Mouse (Mus musculus): ENCODE measurements around the gene Hoxb6. TPM values are rescaled to one million over a fixed set of nuclear protein-coding genes. Genes with fewer than 3 reads are reported as not detected.

The Hoxb6 gene
- polyA plus RNA-seq, 1 experiment from 2014 or later, result 66.7 TPM

DNA sequence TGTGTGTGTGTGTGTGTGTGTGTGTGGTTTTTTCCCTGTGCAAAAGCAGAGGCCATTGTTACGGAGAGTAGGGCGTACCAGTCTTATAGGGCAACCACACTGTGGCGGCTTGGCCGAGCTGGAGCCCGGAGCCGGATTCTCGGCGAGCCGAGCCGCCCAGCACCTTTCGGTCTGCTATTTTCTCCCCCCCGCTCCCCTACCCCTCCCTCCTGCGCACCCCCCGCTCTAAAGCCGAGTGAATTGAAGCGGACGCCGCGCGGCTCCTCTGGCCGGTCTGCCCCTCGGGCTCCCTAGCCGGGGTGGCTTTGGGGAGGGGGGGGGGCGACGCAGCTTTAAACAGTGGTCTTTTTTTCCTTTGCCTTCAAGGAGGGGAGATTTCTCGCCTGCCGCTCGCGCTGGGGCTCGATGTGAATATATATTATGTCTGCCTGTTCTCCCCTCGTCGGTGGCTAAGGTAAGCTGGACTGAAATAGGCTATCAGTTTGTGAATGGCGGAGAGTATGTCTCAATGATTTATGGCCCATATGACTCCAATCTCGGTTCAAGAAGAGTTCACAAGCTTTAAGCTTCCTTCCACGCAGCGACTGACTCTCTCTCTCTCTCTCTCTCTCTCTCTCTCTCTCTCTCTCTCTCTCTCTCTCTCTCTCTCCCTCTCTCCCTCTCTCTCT, 48.6 kb downstream of the Hoxb6 start:
- Histone ChIP-seq H3K36me3 (no peaks in the 10 kb centered on the region), H3K27me3 (peaks cover 37% of the 10 kb centered on the region), H3K4me3 (peak overlapping the region; percentile 43), H3K27ac (replicated peaks) (peak overlapping the region; percentile 96), H3K4me2 (peak overlapping the region; percentile 59), H3K4me1 (replicated peaks) (peaks cover 56% of the 10 kb centered on the region), H3K9me3 (no peaks in the 10 kb centered on the region), H3K9ac (peak overlapping the region; percentile 60)
- peak; percentile 61 for ATAC-seq (ENCODE audit: low FRiP score, low read depth)
- WGBS, result under 1% methylated on average over 29 of the region's 36 CpGs

DNA sequence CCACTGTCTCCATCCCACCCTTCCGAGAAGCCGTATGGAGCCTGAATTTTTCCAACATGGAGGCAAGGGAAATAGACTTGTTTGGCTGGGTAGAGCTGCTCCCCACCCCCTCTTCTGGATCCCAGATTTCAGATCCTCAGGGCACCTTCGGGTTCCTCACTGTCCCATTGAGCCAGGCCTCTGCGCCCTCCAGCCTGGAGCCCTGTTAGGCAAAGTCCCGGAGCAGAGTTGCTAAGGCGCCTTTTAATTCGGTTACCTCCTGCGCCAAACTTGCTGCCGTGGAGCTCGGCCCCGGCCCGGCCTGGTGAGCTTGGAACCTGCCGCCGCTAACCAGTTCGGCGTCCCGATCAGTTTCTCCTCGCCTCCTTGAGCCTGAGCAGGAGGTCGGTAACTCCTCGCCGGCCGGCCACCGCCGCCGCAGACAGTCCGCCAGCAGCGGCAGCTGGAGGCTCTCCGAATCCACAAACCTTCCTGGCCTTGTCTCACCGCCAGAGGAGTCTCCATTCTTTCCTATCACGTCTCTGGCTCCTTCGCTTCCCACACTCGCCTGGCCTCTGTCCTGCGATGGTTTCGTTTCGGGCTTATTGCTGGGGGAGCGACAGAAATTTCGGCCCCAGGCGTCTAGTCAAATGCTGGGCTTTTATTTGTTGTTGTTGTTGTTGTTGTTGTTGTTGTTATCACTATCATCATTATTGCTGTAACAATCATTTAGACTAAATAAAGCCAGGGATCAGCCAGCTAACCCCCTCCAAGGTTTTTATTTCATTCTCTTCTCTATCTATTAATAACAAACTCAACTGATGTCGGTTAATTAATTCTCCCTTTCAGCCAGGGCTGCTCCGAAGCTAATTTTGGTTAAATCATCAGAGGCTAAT, 49.7 kb downstream of the Hoxb6 start:
- ATAC-seq (ENCODE audit: low FRiP score, low read depth), result no peak
- Histone ChIP-seq H3K9ac (peak overlapping the region; percentile 63), H3K27me3 (peaks cover 34% of the 10 kb centered on the region), H3K4me1 (replicated peaks) (peaks cover 58% of the 10 kb centered on the region), H3K9me3 (no peaks in the 10 kb centered on the region), H3K27ac (replicated peaks) (peak overlapping the region; percentile 96), H3K4me2 (peak overlapping the region; percentile 59), H3K36me3 (no peaks in the 10 kb centered on the region), H3K4me3 (peak overlapping the region; percentile 43)
- under 1% methylated on average over 40 of the region's 40 CpGs for WGBS

DNA sequence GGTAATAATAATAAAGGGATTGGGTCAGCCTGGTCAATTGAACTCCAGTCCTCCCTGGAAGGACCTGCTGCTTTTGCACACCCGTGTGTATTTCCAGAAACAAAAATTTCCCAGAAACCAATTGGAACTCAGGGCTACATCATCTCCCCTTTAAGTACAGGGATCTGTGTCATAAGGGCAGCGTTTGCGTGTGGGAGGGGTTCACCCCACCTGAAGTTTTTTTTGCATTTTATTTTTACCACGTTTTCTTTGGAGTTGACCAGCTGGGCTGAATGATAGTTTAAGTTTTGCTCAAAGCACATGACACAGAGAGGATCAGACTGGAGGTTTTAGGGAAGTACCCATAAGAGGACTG, 50.3 kb downstream of the Hoxb6 start:
- Histone ChIP-seq H3K4me2 (peak overlapping the region; percentile 59), H3K4me3 (peak overlapping the region; percentile 43), H3K9me3 (no peaks in the 10 kb centered on the region), H3K36me3 (no peaks in the 10 kb centered on the region), H3K27me3 (peaks cover 29% of the 10 kb centered on the region), H3K27ac (replicated peaks) (peak overlapping the region; percentile 96), H3K4me1 (replicated peaks) (peaks cover 61% of the 10 kb centered on the region), H3K9ac (peak overlapping the region; percentile 63)
- ATAC-seq (ENCODE audit: low FRiP score, low read depth), result no peak
- 4% methylated on average over 4 of the region's 4 CpGs for WGBS

DNA sequence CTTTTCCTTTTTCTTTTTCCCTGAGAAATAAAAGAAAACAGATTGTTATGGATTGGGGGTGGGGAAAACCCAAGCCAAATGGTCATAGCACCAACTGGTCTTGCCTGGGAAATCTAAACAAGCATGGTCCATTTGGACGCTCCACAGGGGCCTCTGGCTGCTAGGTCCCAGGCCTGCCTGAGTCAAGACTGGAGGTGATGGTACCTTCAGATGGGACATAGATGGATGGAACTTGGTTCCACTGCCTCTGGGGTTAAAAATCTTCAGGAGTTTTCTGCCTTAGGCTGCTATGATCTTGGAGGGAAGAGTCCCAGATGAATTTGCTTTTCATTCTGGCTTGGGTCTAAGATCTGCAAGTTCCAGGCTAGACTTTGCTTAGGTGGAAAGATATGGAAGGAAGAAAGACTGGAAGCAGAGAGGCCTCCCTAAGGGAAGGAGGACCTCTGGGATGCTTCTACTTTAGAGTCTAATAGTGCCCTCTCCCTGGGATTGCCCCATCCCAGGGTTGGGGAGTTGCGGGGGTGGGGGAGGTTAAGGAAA, 51.0 kb downstream of the Hoxb6 start:
- no peaks in the 10 kb centered on the region for H3K36me3 ChIP-seq
- peak overlapping the region; percentile 59 for H3K4me2 ChIP-seq
- H3K9ac ChIP-seq, result peak overlapping the region; percentile 63
- peaks cover 61% of the 10 kb centered on the region for H3K4me1 ChIP-seq (replicated peaks)
- 7% methylated on average over 2 of the region's 2 CpGs for WGBS
- peaks cover 25% of the 10 kb centered on the region for H3K27me3 ChIP-seq
- ATAC-seq (ENCODE audit: low FRiP score, low read depth), result no peak
- H3K27ac ChIP-seq (replicated peaks), result peak overlapping the region; percentile 96
- H3K9me3 ChIP-seq, result no peaks in the 10 kb centered on the region
- peak overlapping the region; percentile 43 for H3K4me3 ChIP-seq

DNA sequence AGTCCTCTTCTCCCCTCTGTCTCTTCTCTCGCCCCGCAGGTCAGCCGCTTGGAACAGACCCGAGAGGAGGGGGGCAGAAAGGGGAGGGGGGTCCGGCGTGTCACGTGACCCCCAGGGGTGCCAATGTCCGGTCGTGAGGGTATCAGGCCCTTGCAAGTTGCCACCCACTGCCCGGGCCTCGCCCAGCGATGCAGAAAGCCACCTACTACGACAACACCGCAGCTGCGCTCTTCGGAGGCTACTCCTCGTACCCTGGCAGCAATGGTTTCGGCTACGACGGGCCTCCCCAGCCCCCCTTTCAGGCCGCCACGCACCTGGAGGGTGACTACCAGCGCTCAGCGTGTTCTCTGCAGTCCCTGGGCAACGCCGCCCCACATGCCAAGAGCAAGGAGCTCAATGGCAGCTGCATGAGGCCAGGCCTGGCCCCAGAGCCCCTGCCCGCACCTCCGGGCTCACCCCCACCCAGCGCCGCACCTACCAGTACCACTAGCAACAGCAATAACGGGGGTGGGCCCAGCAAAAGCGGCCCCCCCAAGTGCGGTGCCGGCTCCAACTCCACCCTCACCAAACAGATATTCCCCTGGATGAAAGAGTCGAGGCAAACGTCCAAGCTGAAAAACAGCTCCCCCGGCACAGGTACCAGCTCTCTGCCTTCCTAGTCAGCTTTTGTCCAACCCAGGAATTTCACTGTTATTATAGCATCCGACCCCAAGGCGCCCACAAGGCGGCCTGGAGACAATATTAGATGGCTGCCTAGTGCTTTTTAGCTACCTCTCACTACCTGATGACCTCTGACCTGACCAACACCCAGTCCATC, 52.0 kb downstream of the Hoxb6 start:
- Histone ChIP-seq H3K4me3 (peak overlapping the region; percentile 43), H3K36me3 (no peaks in the 10 kb centered on the region), H3K4me1 (replicated peaks) (peaks cover 59% of the 10 kb centered on the region), H3K9ac (peak overlapping the region; percentile 63), H3K4me2 (peak overlapping the region; percentile 59), H3K27me3 (peaks cover 20% of the 10 kb centered on the region), H3K9me3 (no peaks in the 10 kb centered on the region), H3K27ac (replicated peaks) (peak overlapping the region; percentile 96)
- no peak for ATAC-seq (ENCODE audit: low FRiP score, low read depth)
- WGBS, result 3% methylated on average over 38 of the region's 40 CpGs

DNA sequence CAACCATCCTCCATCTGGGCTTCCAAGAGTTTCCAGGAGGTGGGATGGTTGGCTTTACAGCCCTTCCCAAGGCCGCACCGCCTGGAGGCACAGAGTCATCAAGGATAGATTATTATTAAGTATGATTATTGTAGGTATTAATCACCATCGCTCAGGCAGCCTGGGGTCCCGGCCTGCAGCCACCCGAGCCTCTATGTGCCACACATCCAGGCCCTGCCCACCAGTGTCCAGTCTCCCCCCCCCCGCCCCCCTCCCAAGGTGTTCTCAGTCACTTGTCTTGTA, 52.5 kb downstream of the Hoxb6 start:
- no peaks in the 10 kb centered on the region for H3K9me3 ChIP-seq
- H3K27me3 ChIP-seq, result peaks cover 17% of the 10 kb centered on the region
- H3K4me2 ChIP-seq, result peak overlapping the region; percentile 59
- H3K4me1 ChIP-seq (replicated peaks), result peaks cover 60% of the 10 kb centered on the region
- peak overlapping the region; percentile 43 for H3K4me3 ChIP-seq
- no peak for ATAC-seq (ENCODE audit: low FRiP score, low read depth)
- H3K27ac ChIP-seq (replicated peaks), result peak overlapping the region; percentile 96
- WGBS, result 8% methylated on average over 6 of the region's 6 CpGs
- peak overlapping the region; percentile 63 for H3K9ac ChIP-seq
- no peaks in the 10 kb centered on the region for H3K36me3 ChIP-seq

DNA sequence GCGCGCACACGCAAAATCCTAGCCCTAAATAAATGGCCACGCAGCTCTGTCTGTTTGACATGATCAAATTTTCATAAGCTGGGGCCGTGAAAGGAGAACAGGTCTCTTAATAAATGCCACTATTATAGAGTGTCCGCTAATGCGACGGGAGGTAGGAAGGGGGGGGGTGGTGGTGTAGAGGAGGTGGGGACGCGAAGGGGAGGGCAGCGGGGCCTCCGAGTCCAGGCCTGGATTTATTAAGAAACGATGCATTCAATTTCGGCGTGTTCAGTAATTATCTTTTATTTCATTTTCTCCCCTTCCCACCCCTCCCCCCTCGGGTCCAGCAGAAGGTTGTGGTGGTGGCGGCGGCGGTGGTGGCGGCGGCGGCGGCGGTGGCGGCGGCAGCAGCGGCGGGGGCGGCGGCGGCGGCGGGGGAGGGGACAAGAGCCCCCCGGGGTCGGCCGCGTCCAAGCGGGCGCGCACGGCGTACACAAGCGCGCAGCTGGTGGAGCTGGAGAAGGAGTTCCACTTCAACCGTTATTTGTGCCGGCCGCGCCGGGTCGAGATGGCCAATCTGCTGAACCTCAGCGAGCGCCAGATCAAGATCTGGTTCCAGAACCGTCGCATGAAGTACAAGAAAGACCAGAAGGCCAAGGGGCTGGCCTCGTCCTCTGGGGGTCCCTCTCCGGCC, 53.1 kb downstream of the Hoxb6 start:
- peak overlapping the region; percentile 63 for H3K9ac ChIP-seq
- H3K27me3 ChIP-seq, result peaks cover 17% of the 10 kb centered on the region
- H3K4me3 ChIP-seq, result peak overlapping the region; percentile 43
- no peaks in the 10 kb centered on the region for H3K9me3 ChIP-seq
- no peaks in the 10 kb centered on the region for H3K36me3 ChIP-seq
- WGBS, result 1% methylated on average over 39 of the region's 56 CpGs
- peak overlapping the region; percentile 59 for H3K4me2 ChIP-seq
- H3K4me1 ChIP-seq (replicated peaks), result peaks cover 60% of the 10 kb centered on the region
- no peak for ATAC-seq (ENCODE audit: low FRiP score, low read depth)
- H3K27ac ChIP-seq (replicated peaks), result peak overlapping the region; percentile 96

DNA sequence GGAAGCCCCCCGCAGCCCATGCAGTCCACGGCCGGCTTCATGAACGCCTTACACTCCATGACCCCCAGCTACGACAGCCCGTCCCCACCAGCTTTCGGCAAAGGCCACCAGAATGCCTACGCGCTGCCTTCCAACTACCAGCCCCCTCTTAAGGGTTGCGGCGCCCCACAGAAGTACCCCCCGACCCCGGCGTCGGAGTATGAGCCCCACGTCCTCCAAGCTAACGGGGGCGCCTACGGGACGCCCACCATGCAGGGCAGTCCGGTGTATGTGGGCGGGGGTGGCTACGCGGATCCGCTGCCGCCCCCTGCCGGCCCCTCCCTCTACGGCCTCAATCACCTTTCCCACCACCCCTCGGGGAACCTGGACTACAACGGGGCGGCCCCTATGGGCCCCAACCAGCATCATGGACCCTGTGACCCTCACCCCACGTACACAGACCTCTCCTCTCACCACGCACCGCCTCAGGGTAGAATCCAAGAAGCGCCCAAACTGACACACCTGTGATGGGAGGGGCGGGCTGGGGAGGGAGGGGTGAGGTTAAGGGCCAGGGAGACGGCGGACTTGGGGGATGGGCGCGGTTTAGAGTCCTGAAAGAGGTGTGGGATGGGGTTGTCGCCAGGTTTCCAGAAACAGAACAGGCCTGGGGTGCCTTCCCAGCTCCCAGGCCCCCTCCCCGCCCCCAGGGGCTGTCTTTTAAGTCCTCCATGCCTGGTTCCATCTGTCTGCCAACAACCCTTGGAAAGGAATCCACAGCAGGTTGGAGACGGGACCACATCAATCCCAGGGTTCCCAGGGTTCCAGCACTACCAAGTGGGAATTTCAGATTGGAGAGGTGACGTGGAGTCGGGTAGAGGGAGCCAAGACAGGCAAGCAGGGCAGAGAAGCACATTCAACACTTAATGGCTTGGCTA, 53.9 kb downstream of the Hoxb6 start:
- Histone ChIP-seq H3K4me1 (replicated peaks) (peaks cover 65% of the 10 kb centered on the region), H3K36me3 (no peaks in the 10 kb centered on the region), H3K9ac (peak overlapping the region; percentile 63), H3K9me3 (no peaks in the 10 kb centered on the region), H3K4me2 (peak overlapping the region; percentile 59), H3K27ac (replicated peaks) (peak overlapping the region; percentile 96), H3K27me3 (peaks cover 21% of the 10 kb centered on the region), H3K4me3 (peak overlapping the region; percentile 43)
- WGBS, result 2% methylated on average over 43 of the region's 45 CpGs
- peak; percentile 39; the same call in 1 of the 2 replicates for ATAC-seq (ENCODE audit: low FRiP score, low read depth)

DNA sequence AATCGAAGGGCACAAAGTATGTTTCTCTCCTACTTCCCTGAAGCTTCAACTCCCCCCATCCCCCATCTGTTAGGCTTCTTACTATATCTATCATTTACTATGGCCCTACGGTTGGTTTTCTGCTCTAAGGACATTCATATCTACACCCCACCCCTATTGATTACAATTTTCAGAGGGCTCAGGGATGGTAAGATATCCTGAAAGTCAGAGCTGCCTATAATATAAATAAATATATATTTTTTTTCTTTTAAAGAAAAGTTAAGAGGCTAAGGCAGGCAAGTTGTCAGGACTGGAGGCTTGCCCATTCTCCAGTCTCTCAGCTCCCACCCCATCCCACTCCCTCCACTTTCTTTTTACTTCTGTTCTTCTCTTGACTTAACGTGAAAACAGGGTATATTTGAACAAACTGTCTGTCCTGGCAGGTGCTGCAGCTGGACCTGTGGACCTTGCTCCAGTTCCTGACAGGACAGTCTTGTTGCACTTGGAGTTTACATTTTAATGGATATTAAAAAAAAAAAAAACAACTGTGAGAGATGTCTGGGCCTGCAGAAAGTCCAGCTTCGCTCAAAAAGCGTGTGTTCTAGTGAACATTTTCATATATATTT, 54.7 kb downstream of the Hoxb6 start:
- no peaks in the 10 kb centered on the region for H3K9me3 ChIP-seq
- ATAC-seq (ENCODE audit: low FRiP score, low read depth), result no peak
- WGBS, result 15% methylated on average over 5 of the region's 5 CpGs
- H3K9ac ChIP-seq, result no peak overlapping the region
- peak overlapping the region; percentile 96 for H3K27ac ChIP-seq (replicated peaks)
- peaks cover 21% of the 10 kb centered on the region for H3K27me3 ChIP-seq
- no peaks in the 10 kb centered on the region for H3K36me3 ChIP-seq
- peak overlapping the region; percentile 59 for H3K4me2 ChIP-seq
- peaks cover 65% of the 10 kb centered on the region for H3K4me1 ChIP-seq (replicated peaks)
- peak overlapping the region; percentile 43; the same call in 1 of the 2 replicates for H3K4me3 ChIP-seq

DNA sequence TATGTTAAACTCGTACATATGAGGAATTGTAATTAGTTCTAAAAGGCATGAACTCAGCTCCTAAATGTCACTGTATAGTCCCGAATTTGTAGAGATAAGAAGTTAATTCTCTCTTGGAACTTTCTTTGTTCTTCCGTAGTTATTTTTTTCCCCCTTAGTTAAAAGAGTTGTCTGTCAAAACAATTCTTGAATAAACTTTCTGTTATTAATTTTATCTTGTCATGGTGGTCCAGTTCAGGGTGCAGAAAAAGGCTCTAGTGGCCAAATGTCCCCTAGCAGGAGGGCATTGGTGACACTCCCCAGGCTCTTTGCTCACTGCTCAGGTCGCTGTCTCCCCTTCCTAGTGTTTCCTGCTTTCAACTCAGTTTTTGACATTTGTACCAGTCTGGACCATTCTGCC, 55.4 kb downstream of the Hoxb6 start:
- Histone ChIP-seq H3K27ac (replicated peaks) (peak overlapping the region; percentile 97), H3K9me3 (no peaks in the 10 kb centered on the region), H3K4me3 (no peak overlapping the region), H3K4me1 (replicated peaks) (peaks cover 65% of the 10 kb centered on the region), H3K4me2 (peak overlapping the region; percentile 60), H3K9ac (peak overlapping the region; percentile 30; the same call in 1 of the 2 replicates), H3K36me3 (no peaks in the 10 kb centered on the region), H3K27me3 (peaks cover 21% of the 10 kb centered on the region)
- ATAC-seq (ENCODE audit: low FRiP score, low read depth), result no peak
- 10% methylated on average over 4 of the region's 4 CpGs for WGBS
